Mouse (Mus musculus) erythroblast, embryonic 14.5 days (primary cell): ENCODE measurements around the gene Sema4b. TPM values are rescaled to one million over a fixed set of nuclear protein-coding genes. Genes with fewer than 3 reads are reported as not detected.
A peak's percentile ranks its signal among the peaks of the same experiment; 100 is the strongest.

ENCODE experiments used
- H3K27me3 ChIP-seq: 2 replicates; pipeline ENCODE4 v1.6.1; 2012; ENCODE audit warnings: inconsistent platforms; ENCODE audit not compliant: control insufficient read depth
- H3K36me3 ChIP-seq: 2 replicates; pipeline ENCODE4 v1.6.1; 2012; ENCODE audit warnings: mild to moderate bottlenecking, inconsistent platforms; ENCODE audit not compliant: control insufficient read depth
- H3K4me1 ChIP-seq: 2 replicates; pipeline ENCODE4 v1.6.1; 2012; ENCODE audit warnings: inconsistent platforms; ENCODE audit not compliant: control insufficient read depth
- H3K4me3 ChIP-seq: replicated peaks from 2 replicates; pipeline ENCODE3; 2012; ENCODE audit warnings: moderate library complexity, mild to moderate bottlenecking, inconsistent platforms
- H3K9me3 ChIP-seq: 2 replicates; pipeline ENCODE4 v1.6.1; 2012; ENCODE audit warnings: low read length, inconsistent platforms, mixed read lengths; ENCODE audit not compliant: control insufficient read depth
- GATA1 ChIP-seq: IDR thresholded peaks from 2 replicates; pipeline ENCODE4 v1.6.1; 2012; ENCODE audit warnings: low read length, inconsistent platforms, mixed read lengths
- TAL1 ChIP-seq: IDR thresholded peaks from 3 replicates; pipeline ENCODE4 v1.6.1; 2012; ENCODE audit warnings: low read length, inconsistent platforms, mixed read lengths
- polyA plus RNA-seq: library from polyadenylated mRNA; stranded (reverse); fragments of >175 nt; gene quantifications from 2 replicates; pipeline ENCODE4 v1.2.3, GENCODE M21; 2012

The Sema4b gene
- polyA plus RNA-seq = 3.1 and 3.2 TPM in 2 replicates

DNA sequence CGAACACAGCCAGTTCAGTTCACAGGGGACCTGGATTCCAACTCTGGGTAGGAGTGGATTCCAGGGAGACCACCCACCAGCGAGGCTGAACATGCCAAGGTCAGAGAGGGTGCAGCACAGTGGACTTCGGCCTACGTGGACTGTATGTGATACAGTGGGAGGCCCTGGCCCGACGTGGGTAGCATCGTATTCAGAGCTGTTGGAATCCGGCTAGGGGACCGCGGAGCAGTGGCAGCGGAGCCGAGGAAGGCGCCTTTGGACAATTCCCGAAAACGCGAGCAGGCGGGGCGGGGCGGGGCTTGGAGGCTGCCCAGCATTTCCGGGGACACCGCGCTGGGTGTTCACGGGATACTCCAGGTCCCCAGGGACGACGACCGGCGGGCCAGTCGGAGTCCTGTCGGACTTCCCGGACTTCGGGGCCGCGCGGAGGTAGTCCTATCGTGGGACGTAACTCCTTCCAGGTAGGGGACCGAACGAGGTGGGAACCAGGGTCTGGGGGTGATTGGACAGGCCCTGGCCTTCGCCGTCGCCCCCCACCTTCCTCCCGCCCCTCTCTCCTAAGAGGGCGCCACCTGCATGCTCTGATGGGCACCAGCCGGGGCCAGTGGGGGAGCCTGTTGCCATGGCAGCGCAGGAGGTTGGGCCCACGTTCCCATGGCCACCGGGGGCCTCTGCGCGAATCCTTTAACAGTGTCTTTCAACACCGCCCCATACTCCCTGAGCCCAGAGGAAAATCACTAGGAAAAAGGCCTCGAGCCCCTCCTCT lies at the start of gene Sema4b:
TSS of gene Sema4b (plus strand) at position 311 of the 766 bp plus-strand sequence.
- Histone ChIP-seq H3K27me3 (peaks cover 9% of the 10 kb centered on the region), H3K36me3 (peaks cover 13% of the 10 kb centered on the region), H3K9me3 (no peaks in the 10 kb centered on the region), H3K4me1 (peaks cover 91% of the 10 kb centered on the region), H3K4me3 (peak within 1 kb of the TSS; percentile 89)
- TF ChIP-seq GATA1 = no peak
- TF ChIP-seq TAL1 = no peak

GRCm38 (mm10) chr7:80138375-80138774 lies 48.3 kb upstream of the Sema4b start:
- Histone ChIP-seq H3K27me3 (no peaks in the 10 kb centered on the region), H3K4me3 (no peak overlapping the region), H3K4me1 (peaks cover 39% of the 10 kb centered on the region), H3K9me3 (peaks cover 12% of the 10 kb centered on the region), H3K36me3 (no peaks in the 10 kb centered on the region)
- TF ChIP-seq GATA1 (no peak), TAL1 (no peak)

- H3K27me3 ChIP-seq = no peaks in the 10 kb centered on the region
- H3K4me1 ChIP-seq = peaks cover 53% of the 10 kb centered on the region
- H3K4me3 ChIP-seq = no peak overlapping the region
- TF ChIP-seq TAL1 (no peak), GATA1 (no peak)
- peaks cover 12% of the 10 kb centered on the region for H3K9me3 ChIP-seq
- H3K36me3 ChIP-seq = no peaks in the 10 kb centered on the region
Measured at GRCm38 (mm10) chr7:80140815-80141214, 45.8 kb upstream of the Sema4b start.

GRCm38 (mm10) chr7:80143331-80144273 lies 43.0 kb upstream of the Sema4b start:
- no peaks in the 10 kb centered on the region for H3K27me3 ChIP-seq
- no peak overlapping the region for H3K4me3 ChIP-seq
- H3K4me1 ChIP-seq = peaks cover 77% of the 10 kb centered on the region
- TF ChIP-seq GATA1 (no peak), TAL1 (no peak)
- H3K9me3 ChIP-seq = no peaks in the 10 kb centered on the region
- no peaks in the 10 kb centered on the region for H3K36me3 ChIP-seq

DNA sequence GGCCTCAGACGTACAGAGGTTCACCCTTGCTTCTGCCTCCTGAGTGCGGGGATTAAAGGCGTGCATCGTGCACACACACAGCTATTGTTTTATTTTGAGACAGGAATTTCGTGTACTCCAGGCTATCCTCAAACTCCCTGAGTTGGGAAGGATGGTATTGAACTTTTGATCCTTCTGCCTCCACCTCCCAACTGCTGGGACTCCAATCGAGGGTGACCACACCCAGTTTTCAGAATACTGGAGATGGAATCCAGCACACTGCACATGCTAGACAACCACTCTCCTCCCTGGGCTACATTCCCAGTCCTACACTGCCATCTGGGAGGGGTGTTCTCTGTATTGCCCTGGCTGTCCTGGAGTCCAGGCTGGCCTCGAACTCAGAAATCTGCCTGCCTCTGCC lies 41.9 kb upstream of the Sema4b start:
- no peak overlapping the region for H3K4me3 ChIP-seq
- peaks cover 83% of the 10 kb centered on the region for H3K4me1 ChIP-seq
- H3K27me3 ChIP-seq = no peaks in the 10 kb centered on the region
- H3K9me3 ChIP-seq = no peaks in the 10 kb centered on the region
- H3K36me3 ChIP-seq = no peaks in the 10 kb centered on the region
- TF ChIP-seq GATA1 (no peak), TAL1 (no peak)

DNA sequence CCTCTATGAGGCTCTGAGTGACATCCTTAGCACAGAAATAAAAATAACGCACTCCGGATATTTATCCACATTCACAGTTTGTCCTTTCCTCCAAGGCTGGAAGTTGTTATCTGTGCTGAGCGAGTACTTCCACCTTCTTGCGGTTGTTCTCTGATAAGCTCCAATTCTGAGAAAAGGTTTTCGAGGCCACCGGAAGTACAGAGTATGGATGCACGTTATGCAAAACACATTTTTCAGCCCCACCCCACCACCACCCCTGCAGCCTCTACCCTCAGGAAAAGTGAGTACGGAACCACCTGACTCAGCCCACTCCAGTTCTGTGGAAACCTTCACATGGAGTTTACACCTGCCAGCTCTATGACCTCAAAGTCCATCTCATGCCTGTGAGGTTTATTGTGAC lies 40.6 kb upstream of the Sema4b start:
- peak overlapping the region; percentile 57 for H3K4me3 ChIP-seq
- no peaks in the 10 kb centered on the region for H3K27me3 ChIP-seq
- TF ChIP-seq GATA1 (peak; percentile 92), TAL1 (peak; percentile 72)
- no peaks in the 10 kb centered on the region for H3K9me3 ChIP-seq
- H3K36me3 ChIP-seq = no peaks in the 10 kb centered on the region
- peaks cover 78% of the 10 kb centered on the region for H3K4me1 ChIP-seq

DNA sequence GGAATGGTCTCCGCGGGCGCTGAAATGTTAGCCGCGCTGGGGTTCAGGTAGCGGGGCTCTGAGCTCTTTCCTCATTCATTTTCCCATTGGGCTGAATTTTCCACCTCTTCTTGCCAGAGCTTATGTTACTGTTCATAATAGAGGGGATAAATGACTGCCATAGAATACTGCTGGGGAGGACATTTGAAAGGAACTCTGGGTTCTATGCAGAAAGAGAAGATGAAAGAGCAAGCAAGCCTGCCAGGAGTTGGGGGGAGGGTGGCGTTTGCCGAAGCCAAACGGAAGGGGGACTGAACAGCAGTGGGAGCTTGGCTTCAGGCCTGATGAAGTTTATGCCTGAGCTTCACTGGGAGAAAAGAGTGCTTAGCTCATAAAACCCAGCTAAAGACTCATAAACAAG lies 37.3 kb upstream of the Sema4b start:
- H3K27me3 ChIP-seq = no peaks in the 10 kb centered on the region
- no peaks in the 10 kb centered on the region; the same call in 1 of the 2 replicates for H3K36me3 ChIP-seq

DNA sequence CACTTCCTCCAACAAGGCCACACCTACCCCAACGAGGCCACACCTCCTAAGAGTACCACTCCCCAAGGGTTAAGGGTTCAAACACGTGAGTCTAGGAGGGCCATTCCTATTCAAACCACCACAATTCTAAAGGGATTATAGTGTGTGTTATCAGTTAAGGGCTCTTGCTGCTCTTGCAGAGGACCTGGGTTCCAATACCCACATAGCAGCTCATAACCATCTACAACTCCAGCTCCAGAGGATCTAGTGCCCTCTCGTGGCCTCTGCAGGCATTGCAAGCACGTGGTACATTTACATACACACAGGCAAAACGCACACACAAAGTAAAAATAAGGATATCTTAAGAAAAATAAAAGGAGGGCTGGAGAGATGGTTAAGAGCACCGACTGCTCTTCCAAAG lies 34.5 kb upstream of the Sema4b start:
- H3K9me3 ChIP-seq = peaks cover 3% of the 10 kb centered on the region
- peaks cover 60% of the 10 kb centered on the region for H3K4me1 ChIP-seq
- H3K4me3 ChIP-seq = no peak overlapping the region
- TF ChIP-seq GATA1 = no peak
- no peak for TF ChIP-seq TAL1
- no peaks in the 10 kb centered on the region for H3K27me3 ChIP-seq
- H3K36me3 ChIP-seq = no peaks in the 10 kb centered on the region; the same call in 1 of the 2 replicates

More for the DNA sequence above, 37.3 kb upstream of the Sema4b start:
- Histone ChIP-seq H3K4me1 (peaks cover 65% of the 10 kb centered on the region), H3K9me3 (peaks cover 3% of the 10 kb centered on the region), H3K4me3 (no peak overlapping the region)
- no peak for TF ChIP-seq TAL1
- TF ChIP-seq GATA1 = no peak

- peaks cover 3% of the 10 kb centered on the region for H3K9me3 ChIP-seq
- H3K27me3 ChIP-seq = no peaks in the 10 kb centered on the region
- H3K4me1 ChIP-seq = peaks cover 61% of the 10 kb centered on the region
- H3K36me3 ChIP-seq = no peaks in the 10 kb centered on the region; the same call in 1 of the 2 replicates
- TF ChIP-seq TAL1 (no peak), GATA1 (no peak)
- H3K4me3 ChIP-seq = no peak overlapping the region
Measured at GRCm38 (mm10) chr7:80152756-80153155, 33.9 kb upstream of the Sema4b start.
